Mouse (Mus musculus) urinary bladder, postnatal 10 days (tissue): ENCODE measurements at regions not wholly inside any gene's neighbourhood (a gene's known extent, or its start where the extent isn't known, plus 50 kb on each side); places are given as distances from the start of the nearest gene placed in this dataset.

Experiments used
- DNase-seq: peaks from one replicate; pipeline ENCODE4 v3.0.0; 2022; ENCODE audit warnings: low spot score

- DNase-seq = no peak
These were observed 70.0 kb upstream of the Foxo1 start for GRCm38 (mm10) chr3:52197982-52198750.

GRCm38 (mm10) chr3:52198751-52199738, 69.1 kb upstream of the Foxo1 start:
- DNase-seq = no peak

- DNase-seq = no peak
These were observed 68.0 kb upstream of the Foxo1 start for GRCm38 (mm10) chr3:52200106-52200505.

GRCm38 (mm10) chr3:52210556-52211302, 57.4 kb upstream of the Foxo1 start:
- DNase-seq = no peak

GRCm38 (mm10) chr3:52211303-52211695, 56.8 kb upstream of the Foxo1 start:
- DNase-seq = no peak

GRCm38 (mm10) chr3:52214114-52214513, 54.0 kb upstream of the Foxo1 start:
- no peak for DNase-seq

GRCm38 (mm10) chr3:52215083-52215482, 53.1 kb upstream of the Foxo1 start:
- no peak for DNase-seq
